Mouse (Mus musculus) spleen, adult 2 months (tissue): ENCODE measurements around the gene Tbx21.

Experiments
- CTCF ChIP-seq: fragments of 200-500 bp; IDR thresholded peaks from 2 replicates; pipeline ENCODE4 v1.5.1; 2011; ENCODE audit warnings: mild to moderate bottlenecking, inconsistent platforms; ENCODE audit not compliant: insufficient read depth, insufficient read length, insufficient replicate concordance; ENCODE audit errors: extremely low read depth
- POLR2A ChIP-seq: fragments of 200-500 bp; IDR thresholded peaks from 2 replicates; pipeline ENCODE4 v1.6.1; 2011; ENCODE audit warnings: low read depth, low read length, inconsistent platforms

DNA sequence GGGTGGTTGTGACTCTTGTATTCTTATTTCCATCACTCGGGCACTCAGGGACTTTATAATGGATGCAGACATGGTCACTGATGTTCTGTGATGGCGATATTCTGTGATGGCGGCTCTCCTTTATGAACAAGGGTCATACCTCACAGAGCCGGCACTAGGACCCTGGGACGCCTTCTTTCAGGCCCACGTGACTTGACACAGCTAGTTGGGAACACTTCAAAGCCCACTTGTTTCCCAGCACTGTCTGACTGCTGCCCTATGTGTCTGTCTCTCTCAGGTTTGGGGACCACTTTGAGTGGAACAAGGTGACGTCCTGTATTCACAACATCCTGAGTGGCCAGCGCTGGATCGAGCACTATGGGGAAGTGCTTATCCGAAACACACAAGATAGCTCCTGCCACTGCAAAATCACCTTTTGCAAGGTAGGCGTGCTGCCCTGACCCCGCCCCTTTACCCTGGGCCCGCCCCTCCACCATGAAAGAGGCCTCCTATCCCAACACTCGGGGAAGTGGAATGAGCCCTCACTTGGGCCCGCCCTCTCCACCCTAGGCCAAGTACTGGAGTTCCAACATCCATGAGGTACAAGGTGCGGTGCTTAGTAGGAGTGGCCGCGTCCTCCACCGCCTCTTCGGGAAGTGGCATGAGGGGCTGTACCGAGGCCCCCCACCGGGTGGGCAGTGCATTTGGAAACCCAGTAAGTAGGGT, 48.3 kb downstream of the Tbx21 start:
- TF ChIP-seq CTCF (no peak), POLR2A (no peak)
